ENCODE assay signal across 8 mouse cellular contexts in the genomic region with DNA sequence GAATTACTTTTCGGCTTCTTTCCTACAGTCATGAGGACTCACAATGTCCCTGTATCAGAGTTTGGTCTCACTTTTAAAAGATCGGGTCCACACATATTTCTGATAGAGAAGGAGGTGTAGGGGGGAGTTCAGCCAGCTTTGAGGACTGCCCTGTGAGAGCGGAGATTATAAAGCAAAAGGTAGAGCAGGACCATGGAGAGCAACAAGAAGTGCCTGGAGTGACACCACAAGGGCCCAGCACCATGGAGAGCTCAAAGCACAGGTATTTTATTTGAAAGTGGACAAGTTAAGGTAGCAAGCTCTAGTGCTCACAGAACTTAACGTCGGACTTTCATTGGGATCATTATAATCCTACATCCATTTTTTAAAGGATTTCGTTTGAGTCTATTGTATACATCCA. TPM values are rescaled to one million over a fixed set of nuclear protein-coding genes. Genes with fewer than 3 reads are reported as not detected.
DNase-seq lines count a peak whose midpoint lies in the region; ATAC-seq lines count a peak whose summit lies in the region.

No protein-coding gene starts in this region.

- no peak overlapping the region for H3K4me3 ChIP-seq in heart, embryonic 12.5 days
- no peak overlapping the region for H3K4me3 ChIP-seq in forebrain, embryonic 16.5 days (replicated peaks; ENCODE audit: low read length)

- ATAC-seq in heart, embryonic 12.5 days (ENCODE audit: insufficient number of reproducible peaks, low FRiP score): no peak
- ATAC-seq in erythroblast, adult 5-6 weeks (replicated peaks; ENCODE audit: low FRiP score, poor library complexity, severe bottlenecking): no peak
- ATAC-seq in forebrain, embryonic 16.5 days: no peak

- no peak overlapping the region for H3K27ac ChIP-seq in heart, embryonic 12.5 days (ENCODE audit: poor library complexity, severe bottlenecking)
- H3K27ac ChIP-seq in forebrain, embryonic 16.5 days (ENCODE audit: low read length): no peak overlapping the region

- H3K4me2 ChIP-seq in heart, embryonic 12.5 days: no peak overlapping the region
- no peak overlapping the region for H3K4me2 ChIP-seq in forebrain, embryonic 16.5 days (ENCODE audit: low read length)

- H3K9ac ChIP-seq in heart, embryonic 12.5 days: no peak overlapping the region
- no peak overlapping the region for H3K9ac ChIP-seq in forebrain, embryonic 16.5 days (replicated peaks; ENCODE audit: low read depth, low read length)

- peak; percentile 57 for DNase-seq in heart, adult 11 months
- peak; percentile 45 for DNase-seq in adrenal gland, postnatal 25 days
- DNase-seq in kidney, adult 18-20 months: peak; percentile 38
- DNase-seq in lung, postnatal 14 days: peak; percentile 55
- DNase-seq in gastrocnemius, postnatal 10 days: no peak

- 24% methylated on average over 6 of the region's 6 CpGs for WGBS in heart, embryonic 12.5 days
- 50% methylated on average over 6 of the region's 6 CpGs for WGBS in forebrain, embryonic 16.5 days

- no peaks in the 10 kb centered on the region for H3K36me3 ChIP-seq in heart, embryonic 12.5 days
- H3K36me3 ChIP-seq in forebrain, embryonic 16.5 days (ENCODE audit: control insufficient read depth, insufficient read depth): no peaks in the 10 kb centered on the region

- peaks cover 15% of the 10 kb centered on the region for H3K27me3 ChIP-seq in heart, embryonic 12.5 days (replicated peaks)
- no peaks in the 10 kb centered on the region for H3K27me3 ChIP-seq in forebrain, embryonic 16.5 days (replicated peaks; ENCODE audit: control insufficient read depth, insufficient read depth, low read length)

- no peaks in the 10 kb centered on the region for H3K9me3 ChIP-seq in heart, embryonic 12.5 days (replicated peaks)
- H3K9me3 ChIP-seq in forebrain, embryonic 16.5 days (ENCODE audit: control insufficient read depth, low read length): no peaks in the 10 kb centered on the region

- peaks cover 9% of the 10 kb centered on the region for H3K4me1 ChIP-seq in heart, embryonic 12.5 days (replicated peaks)
- H3K4me1 ChIP-seq in forebrain, embryonic 16.5 days (replicated peaks; ENCODE audit: control insufficient read depth, insufficient read depth, low read length): peaks cover 31% of the 10 kb centered on the region

RNA-seq across cellular contexts. Expression of a gene that starts 5.8 kb away (rescaled TPM):
- 0.57 TPM in 2 replicates for polyA plus RNA-seq in heart, embryonic 12.5 days (2016; fragmentation: Nextera tagmentation; extraction: Ambion mirVana)
- 2.7 and 3.5 TPM in 2 replicates for total RNA-seq in adrenal gland, postnatal 25 days (2021)
- total RNA-seq in erythroblast, adult 5-6 weeks (2015; ENCODE audit: low replicate concordance): 4.8 TPM in 1 of 2 replicates, not detected in the other
- 1.4 and 5.4 TPM in 2 replicates for total RNA-seq in erythroblast, adult 5-6 weeks (2017; ENCODE audit: low replicate concordance)
- total RNA-seq in gastrocnemius, postnatal 10 days (2021): 10 to 100 TPM; 22.9 to 31.4 TPM
- 33.8 and 47.1 TPM in 2 replicates for polyA plus RNA-seq in forebrain, embryonic 16.5 days (2015; fragmentation: Nextera tagmentation; extraction: Ambion mirVana)

RNA-seq across cellular contexts. Expression of a gene that starts 11.0 kb away (rescaled TPM):
- 2.4 and 3.0 TPM in 2 replicates for polyA plus RNA-seq in heart, embryonic 12.5 days (2016; fragmentation: Nextera tagmentation; extraction: Ambion mirVana)
- 0.97 TPM in 1 of 2 replicates, not detected in the other for total RNA-seq in adrenal gland, postnatal 25 days (2021)
- 20.5 and 27.7 TPM in 2 replicates for total RNA-seq in erythroblast, adult 5-6 weeks (2015; ENCODE audit: low replicate concordance)
- total RNA-seq in erythroblast, adult 5-6 weeks (2017; ENCODE audit: low replicate concordance): 45.9 and 55.4 TPM in 2 replicates
- 1 to 10 TPM in 1 of 2 experiments, under 1 TPM in 1; 0.26 to 1.0 TPM for total RNA-seq in gastrocnemius, postnatal 10 days (2021)
- polyA plus RNA-seq in forebrain, embryonic 16.5 days (2015; fragmentation: Nextera tagmentation; extraction: Ambion mirVana): 3.0 and 4.0 TPM in 2 replicates

RNA-seq across cellular contexts. Expression of a gene that starts 28.1 kb away (rescaled TPM):
- 3.9 and 4.5 TPM in 2 replicates for polyA plus RNA-seq in heart, embryonic 12.5 days (2016; fragmentation: Nextera tagmentation; extraction: Ambion mirVana)
- total RNA-seq in adrenal gland, postnatal 25 days (2021): 0.82 and 2.4 TPM in 2 replicates
- 67.1 and 89.7 TPM in 2 replicates for total RNA-seq in erythroblast, adult 5-6 weeks (2015; ENCODE audit: low replicate concordance)
- 43.2 and 60.3 TPM in 2 replicates for total RNA-seq in erythroblast, adult 5-6 weeks (2017; ENCODE audit: low replicate concordance)
- 10 to 100 TPM in 1 of 2 experiments, 1 to 10 TPM in 1; 8.4 to 11.3 TPM for total RNA-seq in gastrocnemius, postnatal 10 days (2021)
- polyA plus RNA-seq in forebrain, embryonic 16.5 days (2015; fragmentation: Nextera tagmentation; extraction: Ambion mirVana): 12.4 and 14.0 TPM in 2 replicates

Comparison
In these comparisons a context has a peak if more than half of its experiments do, and no peak if none do; other contexts are left out.
1. RNA of a gene that starts 11.0 kb away (total RNA-seq): 20.5 to 55.4 TPM in erythroblast, adult 5-6 weeks; 0.26 to 1.0 TPM in gastrocnemius, postnatal 10 days and 0.97 TPM in adrenal gland, postnatal 25 days; every median in the first group is over 10 times any median in the second.